Mouse (Mus musculus): ENCODE data around the gene Ppp1r1a.

The Ppp1r1a gene

GRCm38 (mm10) chr15:103514914-103515313 lies 22.9 kb downstream of the Ppp1r1a start:
- DNase-seq (ENCODE audit: extremely low read depth, low read depth, low spot score) = no peak

- no peak for DNase-seq (ENCODE audit: extremely low read depth, low read depth, low spot score)
Measured at GRCm38 (mm10) chr15:103514119-103514518, 23.7 kb downstream of the Ppp1r1a start.

- DNase-seq (ENCODE audit: extremely low read depth, low read depth, low spot score) = no peak
Measured at GRCm38 (mm10) chr15:103513621-103514031, 24.2 kb downstream of the Ppp1r1a start.

GRCm38 (mm10) chr15:103511652-103512051 lies 26.2 kb downstream of the Ppp1r1a start:
- no peak for DNase-seq (ENCODE audit: extremely low read depth, low read depth, low spot score)

GRCm38 (mm10) chr15:103509317-103509716 lies 28.5 kb downstream of the Ppp1r1a start:
- no peak for DNase-seq (ENCODE audit: extremely low read depth, low read depth, low spot score)

- DNase-seq (ENCODE audit: extremely low read depth, low read depth, low spot score) = no peak
Measured at GRCm38 (mm10) chr15:103503660-103504059, 34.1 kb downstream of the Ppp1r1a start.

- no peak for DNase-seq (ENCODE audit: extremely low read depth, low read depth, low spot score)
Measured at GRCm38 (mm10) chr15:103503251-103503600, 34.6 kb downstream of the Ppp1r1a start.

GRCm38 (mm10) chr15:103502435-103503250 lies 35.2 kb downstream of the Ppp1r1a start, which contains the start of gene Pde1b:
Gene Pde1b (plus strand): TSS chr15:103503034.
- no peak for DNase-seq (ENCODE audit: extremely low read depth, low read depth, low spot score)

GRCm38 (mm10) chr15:103501186-103501585 lies 36.6 kb downstream of the Ppp1r1a start:
- no peak for DNase-seq (ENCODE audit: extremely low read depth, low read depth, low spot score)

GRCm38 (mm10) chr15:103500723-103501122 lies 37.1 kb downstream of the Ppp1r1a start:
- no peak for DNase-seq (ENCODE audit: extremely low read depth, low read depth, low spot score)

- DNase-seq (ENCODE audit: extremely low read depth, low read depth, low spot score) = no peak
Measured at GRCm38 (mm10) chr15:103498157-103498556, 39.6 kb downstream of the Ppp1r1a start.

- DNase-seq (ENCODE audit: extremely low read depth, low read depth, low spot score) = no peak
Measured at GRCm38 (mm10) chr15:103496204-103497140, 41.3 kb downstream of the Ppp1r1a start.

GRCm38 (mm10) chr15:103488336-103488735 lies 49.5 kb downstream of the Ppp1r1a start:
- no peak for DNase-seq (ENCODE audit: extremely low read depth, low read depth, low spot score)

- no peak for DNase-seq (ENCODE audit: extremely low read depth, low read depth, low spot score)
Measured at GRCm38 (mm10) chr15:103486658-103487057, 51.1 kb downstream of the Ppp1r1a start.

GRCm38 (mm10) chr15:103485106-103485505 lies 52.7 kb downstream of the Ppp1r1a start:
- no peak for DNase-seq (ENCODE audit: extremely low read depth, low read depth, low spot score)

- DNase-seq (ENCODE audit: extremely low read depth, low read depth, low spot score) = no peak
Measured at GRCm38 (mm10) chr15:103484490-103484889, 53.3 kb downstream of the Ppp1r1a start.

- no peak for DNase-seq (ENCODE audit: extremely low read depth, low read depth, low spot score)
Measured at GRCm38 (mm10) chr15:103482488-103482887, 55.3 kb downstream of the Ppp1r1a start.

All from fat pad, adult 2 months (tissue).